Mouse (Mus musculus) midbrain, embryonic 14.5 days (tissue): ENCODE data around the gene Aqp9. TPM values are rescaled to one million over a fixed set of nuclear protein-coding genes. Genes with fewer than 3 reads are reported as not detected.

Source experiments
- ATAC-seq: fragments of 200-750 bp; cut with Nextera tagmentation; 2 replicates; pipeline ENCODE4 v1.8.0; 2017; ENCODE audit warnings: moderate number of reproducible peaks, moderate library complexity; ENCODE audit not compliant: low FRiP score, low TSS enrichment
- DNase-seq: peaks from one replicate; pipeline ENCODE4 v3.0.0-alpha.2; 2015
- H3K27ac ChIP-seq: fragments of 300-500 bp; sonication (generic); replicated peaks from 2 replicates; pipeline ENCODE4 v1.5.1; 2014; ENCODE audit warnings: mild to moderate bottlenecking, low read depth, low read length, moderate library complexity
- H3K27me3 ChIP-seq: fragments of 300-500 bp; sonication (generic); 2 replicates; pipeline ENCODE4 v1.6.1; 2014; ENCODE audit warnings: low read length, control low read depth, mixed read lengths; ENCODE audit not compliant: control insufficient read depth, insufficient read depth
- H3K36me3 ChIP-seq: fragments of 300-500 bp; sonication (generic); 2 replicates; pipeline ENCODE4 v1.6.1; 2014; ENCODE audit warnings: low read length, control low read depth; ENCODE audit not compliant: control insufficient read depth, insufficient read depth
- H3K4me1 ChIP-seq: fragments of 300-500 bp; sonication (generic); 2 replicates; pipeline ENCODE4 v1.6.1; 2014; ENCODE audit warnings: mild to moderate bottlenecking, antibody characterized with exemption, low read length, control low read depth; ENCODE audit not compliant: control insufficient read depth, insufficient read depth
- H3K4me2 ChIP-seq: fragments of 300-500 bp; sonication (generic); 2 replicates; pipeline ENCODE4 v1.6.1; 2014; ENCODE audit warnings: mild to moderate bottlenecking, low read length, moderate library complexity
- H3K4me3 ChIP-seq: fragments of 300-500 bp; sonication (generic); replicated peaks from 2 replicates; pipeline ENCODE4 v1.5.1; 2014; ENCODE audit warnings: low read depth, low read length
- H3K9ac ChIP-seq: fragments of 300-500 bp; sonication (generic); replicated peaks from 2 replicates; pipeline ENCODE4 v1.6.1; 2014; ENCODE audit warnings: mild to moderate bottlenecking, low read length, moderate library complexity
- H3K9me3 ChIP-seq: fragments of 300-500 bp; sonication (generic); 2 replicates; pipeline ENCODE4 v1.6.1; 2016; ENCODE audit warnings: low read length, control low read depth, mixed read lengths; ENCODE audit not compliant: control insufficient read depth
- WGBS: fragments of 180-500 bp; shearing (Covaris S2); extraction: QIAGEN DNeasy Blood & Tissue Kit; methylation state at CpG from one replicate; pipeline ENCODE4 v1.1.7; 2014; 5-methylcytosine and 5-hydroxymethylcytosine counted together
- polyA plus RNA-seq: library from polyadenylated mRNA; unstranded; fragments of >200 nt; fragmentation: Nextera tagmentation; extraction: Ambion mirVana; gene quantifications from 2 replicates; pipeline ENCODE4 v1.2.1, GENCODE M21; 2014

Aqp9 gene
- polyA plus RNA-seq, 1 experiment from 2014 or later: 0.61 TPM

- H3K4me3 ChIP-seq: no peak overlapping the region
- H3K27ac ChIP-seq: no peak overlapping the region
- H3K9me3 ChIP-seq: no peaks in the 10 kb centered on the region
- H3K27me3 ChIP-seq: no peaks in the 10 kb centered on the region
- H3K4me1 ChIP-seq: no peaks in the 10 kb centered on the region
- no peak overlapping the region for H3K9ac ChIP-seq
- WGBS: 87% methylated on average over 1 of the region's 1 CpGs
- H3K36me3 ChIP-seq: no peaks in the 10 kb centered on the region
- ATAC-seq (no peak), DNase-seq (no peak)
- H3K4me2 ChIP-seq: no peak overlapping the region
Measured at GRCm38 (mm10) chr9:71175686-71176085, 7.2 kb upstream of the Aqp9 start.

- Histone ChIP-seq H3K27me3 (no peaks in the 10 kb centered on the region), H3K4me2 (no peak overlapping the region), H3K4me3 (no peak overlapping the region), H3K36me3 (no peaks in the 10 kb centered on the region), H3K9ac (no peak overlapping the region), H3K4me1 (no peaks in the 10 kb centered on the region), H3K9me3 (no peaks in the 10 kb centered on the region), H3K27ac (no peak overlapping the region)
- ATAC-seq (no peak), DNase-seq (no peak)
- WGBS: 90% methylated on average over 5 of the region's 5 CpGs
Measured at GRCm38 (mm10) chr9:71174316-71174975, 6.0 kb upstream of the Aqp9 start.

DNA sequence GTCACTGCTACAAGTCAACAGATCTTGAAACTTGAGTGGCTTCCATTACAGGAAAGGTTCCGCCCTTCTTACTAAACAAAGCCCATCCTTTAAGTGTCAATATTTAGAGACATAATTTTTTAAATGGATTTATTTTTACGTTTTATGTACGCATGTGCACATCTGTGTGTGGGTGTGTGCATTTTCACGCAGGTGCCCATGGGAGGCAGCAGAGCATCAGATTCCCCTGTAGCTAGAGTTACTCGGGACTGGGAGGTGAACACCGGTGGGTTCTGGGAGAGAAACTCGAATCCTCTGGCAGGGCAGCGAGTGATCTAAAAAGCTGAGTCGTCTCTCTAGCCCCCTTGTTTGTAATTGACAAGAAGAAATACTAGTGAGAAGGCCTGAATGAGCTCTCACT lies 5.1 kb upstream of the Aqp9 start:
- H3K4me1 ChIP-seq: no peaks in the 10 kb centered on the region
- H3K9me3 ChIP-seq: no peaks in the 10 kb centered on the region
- H3K27ac ChIP-seq: no peak overlapping the region
- ATAC-seq: no peak
- WGBS: 71% methylated on average over 9 of the region's 9 CpGs
- no peaks in the 10 kb centered on the region for H3K36me3 ChIP-seq
- DNase-seq: no peak
- no peak overlapping the region for H3K4me2 ChIP-seq
- no peak overlapping the region for H3K9ac ChIP-seq
- no peak overlapping the region for H3K4me3 ChIP-seq
- no peaks in the 10 kb centered on the region for H3K27me3 ChIP-seq

DNA sequence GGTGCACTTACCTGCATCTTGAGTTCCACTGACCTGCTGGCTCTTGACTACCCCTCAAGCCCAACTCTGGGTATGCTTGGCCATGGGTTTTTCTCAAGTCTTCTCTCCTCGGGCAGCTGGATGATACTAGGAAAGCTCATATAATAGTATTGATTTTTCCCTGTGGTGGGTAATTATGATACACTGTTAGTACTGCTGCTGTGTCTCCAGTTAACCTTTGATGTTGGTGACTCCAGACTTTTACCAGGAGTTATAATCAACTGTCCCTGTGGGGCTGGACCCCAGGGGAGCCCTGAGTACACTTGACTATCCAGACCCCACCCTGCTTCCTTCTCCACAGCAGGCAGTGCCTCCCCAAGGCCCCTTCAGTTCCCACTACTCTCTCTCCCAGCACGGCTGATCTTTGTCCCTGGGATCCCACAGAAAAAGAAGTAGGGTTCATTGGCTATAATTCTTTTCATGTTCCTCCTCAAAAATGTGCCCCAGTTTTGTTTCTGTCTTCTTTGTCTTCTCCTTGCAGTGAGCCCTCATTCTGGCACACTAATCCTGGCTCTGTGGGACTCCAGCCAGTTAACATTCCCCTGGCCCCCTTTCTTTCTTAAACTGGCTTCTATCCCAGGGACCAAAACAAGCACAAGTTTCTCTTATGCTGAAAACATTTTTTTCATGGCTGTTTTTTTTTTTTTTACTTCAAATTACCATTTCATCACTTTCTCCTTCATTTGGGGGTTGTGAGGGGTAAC lies 838 bp downstream of the Aqp9 start:
- ATAC-seq (no peak), DNase-seq (peak; percentile 53)
- no peak overlapping the region for H3K4me3 ChIP-seq
- no peaks in the 10 kb centered on the region for H3K27me3 ChIP-seq
- H3K27ac ChIP-seq: 0 out of 2 replicates have a peak overlapping the region, but pooled peaks have one; percentile 22
- no peaks in the 10 kb centered on the region for H3K36me3 ChIP-seq
- H3K4me1 ChIP-seq: peaks cover 6% of the 10 kb centered on the region; the same call in 1 of the 2 replicates
- H3K9ac ChIP-seq: no peak overlapping the region
- no peaks in the 10 kb centered on the region for H3K9me3 ChIP-seq
- WGBS: 21% methylated on average over 2 of the region's 2 CpGs
- no peak overlapping the region for H3K4me2 ChIP-seq

DNA sequence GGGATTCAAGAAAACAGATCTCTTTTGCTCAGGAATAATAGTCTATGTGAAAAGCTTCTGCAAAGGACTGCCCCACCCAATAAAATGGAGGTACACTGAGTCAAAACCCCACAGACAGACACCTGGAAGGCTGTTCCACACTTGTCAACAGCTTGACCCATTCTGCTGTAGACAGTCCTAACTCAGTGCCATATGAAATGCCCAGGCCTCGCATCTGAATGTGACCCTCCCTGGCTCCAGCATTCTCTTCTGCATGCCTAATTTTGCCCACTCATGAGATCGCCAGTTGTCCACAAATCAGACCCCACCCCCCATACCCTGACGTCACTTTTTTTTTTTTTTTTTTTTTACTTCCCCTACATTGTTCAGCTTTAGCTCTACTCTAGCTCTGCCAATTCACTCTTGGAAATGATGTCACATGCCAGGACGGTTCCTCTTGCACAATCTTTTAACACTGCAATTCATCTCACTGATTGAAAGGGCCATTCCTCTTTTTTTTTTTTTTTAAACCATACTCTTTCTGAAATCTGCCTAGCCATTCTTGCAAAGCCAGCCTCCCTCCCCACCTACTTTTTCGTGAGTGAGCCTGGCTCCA lies 1.5 kb downstream of the Aqp9 start:
- Histone ChIP-seq H3K9ac (no peak overlapping the region), H3K27me3 (no peaks in the 10 kb centered on the region), H3K27ac (no peak overlapping the region), H3K36me3 (no peaks in the 10 kb centered on the region), H3K4me1 (peaks cover 6% of the 10 kb centered on the region; the same call in 1 of the 2 replicates), H3K4me3 (no peak overlapping the region), H3K9me3 (no peaks in the 10 kb centered on the region), H3K4me2 (no peak overlapping the region)
- WGBS: 52% methylated on average over 5 of the region's 5 CpGs
- ATAC-seq (no peak), DNase-seq (no peak)

- no peak for DNase-seq
- Histone ChIP-seq H3K9me3 (no peaks in the 10 kb centered on the region), H3K4me2 (no peak overlapping the region), H3K27ac (no peak overlapping the region), H3K27me3 (no peaks in the 10 kb centered on the region), H3K4me3 (no peak overlapping the region), H3K4me1 (peaks cover 6% of the 10 kb centered on the region; the same call in 1 of the 2 replicates), H3K9ac (no peak overlapping the region), H3K36me3 (no peaks in the 10 kb centered on the region)
- no peak for ATAC-seq
- WGBS: 92% methylated on average over 5 of the region's 5 CpGs
Measured at GRCm38 (mm10) chr9:71166019-71166705, 2.3 kb downstream of the Aqp9 start.

DNA sequence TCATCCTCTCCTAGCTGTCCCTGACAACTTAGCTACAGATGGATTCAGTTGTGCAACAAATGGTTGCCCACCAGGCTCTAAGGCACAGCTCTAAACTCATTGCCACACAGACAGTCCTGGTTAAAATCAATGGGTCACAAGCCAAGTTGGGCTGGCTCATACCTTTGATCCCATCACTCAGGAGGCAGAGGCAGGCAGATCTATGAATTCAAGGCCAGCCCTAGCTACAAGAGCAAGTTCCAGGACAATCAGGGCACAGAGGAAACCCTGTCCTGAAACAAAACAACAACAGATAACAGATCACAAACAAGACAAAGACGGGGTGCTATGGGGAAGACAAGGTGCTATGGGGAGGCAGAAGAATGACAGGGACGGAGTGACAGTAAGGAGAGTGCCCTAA lies 3.0 kb downstream of the Aqp9 start:
- 88% methylated on average over 2 of the region's 2 CpGs for WGBS

GRCm38 (mm10) chr9:71165061-71165460 lies 3.4 kb downstream of the Aqp9 start:
- ATAC-seq (no peak), DNase-seq (no peak)
- no peak overlapping the region for H3K9ac ChIP-seq

More for the DNA sequence above, 3.0 kb downstream of the Aqp9 start:
- Histone ChIP-seq H3K27ac (no peak overlapping the region), H3K4me3 (no peak overlapping the region), H3K9ac (no peak overlapping the region), H3K9me3 (no peaks in the 10 kb centered on the region), H3K4me1 (peaks cover 6% of the 10 kb centered on the region; the same call in 1 of the 2 replicates), H3K36me3 (no peaks in the 10 kb centered on the region), H3K27me3 (no peaks in the 10 kb centered on the region), H3K4me2 (no peak overlapping the region)
- no peak for ATAC-seq
- DNase-seq: no peak

More at GRCm38 (mm10) chr9:71165061-71165460, 3.4 kb downstream of the Aqp9 start:
- WGBS: 93% methylated on average over 6 of the region's 6 CpGs
- no peaks in the 10 kb centered on the region for H3K9me3 ChIP-seq
- no peak overlapping the region for H3K4me3 ChIP-seq
- H3K4me1 ChIP-seq: peaks cover 6% of the 10 kb centered on the region; the same call in 1 of the 2 replicates
- H3K4me2 ChIP-seq: no peak overlapping the region
- no peak overlapping the region for H3K27ac ChIP-seq
- H3K27me3 ChIP-seq: no peaks in the 10 kb centered on the region
- no peaks in the 10 kb centered on the region for H3K36me3 ChIP-seq
